Mouse (Mus musculus): ENCODE data around the gene Zbtb46.

Gene Zbtb46

GRCm38 (mm10) chr2:181465423-181465822 lies 6.2 kb upstream of the Zbtb46 start:
- DNase-seq (ENCODE audit: low read depth, low spot score) = no peak

- DNase-seq (ENCODE audit: low read depth, low spot score) = peak; percentile 77
These were observed 3.9 kb upstream of the Zbtb46 start for GRCm38 (mm10) chr2:181463008-181463738.

- DNase-seq (ENCODE audit: low read depth, low spot score) = no peak
These were observed 3.4 kb upstream of the Zbtb46 start for GRCm38 (mm10) chr2:181462604-181463003.

GRCm38 (mm10) chr2:181461536-181462100 lies 2.4 kb upstream of the Zbtb46 start:
- DNase-seq (ENCODE audit: low read depth, low spot score) = no peak

- peak; percentile 86 for DNase-seq (ENCODE audit: low read depth, low spot score)
These were observed 721 bp upstream of the Zbtb46 start for GRCm38 (mm10) chr2:181459673-181460621.

- peak; percentile 26 for DNase-seq (ENCODE audit: low read depth, low spot score)
These were observed 644 bp downstream of the Zbtb46 start for GRCm38 (mm10) chr2:181458411-181459152.

GRCm38 (mm10) chr2:181457831-181458230 lies 1.4 kb downstream of the Zbtb46 start:
- peak; percentile 53 for DNase-seq (ENCODE audit: low read depth, low spot score)

- DNase-seq (ENCODE audit: low read depth, low spot score) = no peak
These were observed 3.3 kb downstream of the Zbtb46 start for GRCm38 (mm10) chr2:181455899-181456298.

- peak; percentile 65 for DNase-seq (ENCODE audit: low read depth, low spot score)
These were observed 6.0 kb downstream of the Zbtb46 start for GRCm38 (mm10) chr2:181453274-181453673.

GRCm38 (mm10) chr2:181452181-181452580 lies 7.0 kb downstream of the Zbtb46 start:
- DNase-seq (ENCODE audit: low read depth, low spot score) = no peak

GRCm38 (mm10) chr2:181443016-181443415 lies 16.2 kb downstream of the Zbtb46 start:
- no peak for DNase-seq (ENCODE audit: low read depth, low spot score)

- no peak for DNase-seq (ENCODE audit: low read depth, low spot score)
These were observed 21.1 kb downstream of the Zbtb46 start for GRCm38 (mm10) chr2:181438176-181438575.

- no peak for DNase-seq (ENCODE audit: low read depth, low spot score)
These were observed 23.0 kb downstream of the Zbtb46 start for GRCm38 (mm10) chr2:181436246-181436645.

GRCm38 (mm10) chr2:181423834-181424233 lies 35.4 kb downstream of the Zbtb46 start:
- no peak for DNase-seq (ENCODE audit: low read depth, low spot score)

- no peak for DNase-seq (ENCODE audit: low read depth, low spot score)
These were observed 38.2 kb downstream of the Zbtb46 start for GRCm38 (mm10) chr2:181420903-181421638.

GRCm38 (mm10) chr2:181420426-181420825 lies 38.8 kb downstream of the Zbtb46 start:
- no peak for DNase-seq (ENCODE audit: low read depth, low spot score)

GRCm38 (mm10) chr2:181419359-181419758 lies 39.9 kb downstream of the Zbtb46 start:
- DNase-seq (ENCODE audit: low read depth, low spot score) = no peak

- DNase-seq (ENCODE audit: low read depth, low spot score) = no peak
These were observed 43.3 kb downstream of the Zbtb46 start for GRCm38 (mm10) chr2:181415945-181416344.

GRCm38 (mm10) chr2:181413141-181413540 lies 46.1 kb downstream of the Zbtb46 start:
- DNase-seq (ENCODE audit: low read depth, low spot score) = no peak

GRCm38 (mm10) chr2:181410760-181411473 lies 48.3 kb downstream of the Zbtb46 start:
- peak; percentile 50 for DNase-seq (ENCODE audit: low read depth, low spot score)

Measured in ES-CJ7 (cell line).